Mouse (Mus musculus) cortical plate, adult 2 months (tissue): ENCODE results near the gene 1700023F06Rik.

ENCODE experiments used
- CTCF ChIP-seq: fragments of 200-500 bp; IDR thresholded peaks from 2 replicates; pipeline ENCODE4 v1.5.1; 2011; ENCODE audit warnings: mild to moderate bottlenecking, control low read depth, low read length; ENCODE audit not compliant: insufficient read depth; ENCODE audit errors: extremely low read depth
- POLR2A ChIP-seq: fragments of 200-500 bp; IDR thresholded peaks from 2 replicates; pipeline ENCODE4 v1.6.1; 2011; ENCODE audit warnings: mild to moderate bottlenecking, low read length, control low read depth; ENCODE audit not compliant: insufficient read depth; ENCODE audit errors: extremely low read depth

- TF ChIP-seq POLR2A: no peak
- peak; percentile 72 for TF ChIP-seq CTCF
Observed at GRCm38 (mm10) chr11:103184891-103185290, 23.5 kb downstream of the 1700023F06Rik start.
